Mouse (Mus musculus): ENCODE results near the gene Prkn. TPM values are rescaled to one million over a fixed set of nuclear protein-coding genes. Genes with fewer than 3 reads are reported as not detected.

Prkn gene
- total RNA-seq, 2 experiments from 2014 or later, result 12.7 to 15.9 TPM

- no peak for DNase-seq
Observed at GRCm38 (mm10) chr17:12099415-12099814, 1259.2 kb downstream of the Prkn start.

DNA sequence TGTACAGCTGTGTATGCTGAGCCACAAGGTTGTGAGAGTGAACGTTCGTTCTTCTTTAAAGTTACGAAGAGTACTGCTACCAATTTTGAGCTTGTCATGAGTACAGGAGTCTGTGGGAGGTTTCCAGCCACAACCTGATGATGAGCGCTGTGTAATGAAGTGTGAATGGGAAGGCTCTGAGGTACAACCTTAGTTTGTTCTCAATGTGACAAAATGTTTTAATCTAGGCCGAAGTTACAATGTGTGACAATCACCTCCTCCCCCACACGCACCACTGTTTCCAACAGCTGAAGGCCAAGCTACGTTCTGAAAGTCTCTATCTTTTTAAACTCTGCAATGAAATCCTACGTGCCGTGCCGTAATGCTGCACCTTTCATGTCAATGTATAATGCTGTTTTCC lies 1262.1 kb downstream of the Prkn start:
- no peak for DNase-seq

DNA sequence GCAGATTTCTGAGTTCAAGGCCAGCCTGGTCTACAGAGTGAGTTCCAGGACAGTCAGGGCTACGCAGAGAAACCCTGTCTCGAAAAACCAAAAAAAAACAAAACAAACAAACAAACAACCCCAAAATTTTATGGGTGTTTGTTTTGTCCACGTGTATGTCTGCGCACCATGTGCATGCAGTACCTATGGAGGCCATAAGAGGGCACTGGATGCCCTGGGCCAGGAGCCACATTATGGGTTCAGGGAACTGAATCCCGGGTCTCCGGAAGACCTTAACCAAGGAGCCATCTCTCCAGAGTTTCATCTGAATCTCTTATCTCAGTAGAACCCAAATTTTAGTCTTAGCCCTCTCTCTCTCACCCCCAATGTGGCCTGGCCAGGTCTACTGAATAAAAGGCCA lies 1263.6 kb downstream of the Prkn start:
- no peak for DNase-seq

- DNase-seq, result no peak
Observed at GRCm38 (mm10) chr17:12104245-12104644, 1264.1 kb downstream of the Prkn start.

- DNase-seq, result no peak
Observed at GRCm38 (mm10) chr17:12104690-12105089, 1264.5 kb downstream of the Prkn start.

- no peak for DNase-seq
Observed at GRCm38 (mm10) chr17:12106255-12106654, 1266.1 kb downstream of the Prkn start.

Other genes with a start within 250 kb of the Prkn start
- gene Pacrg, start 73 bp upstream of the Prkn start, total RNA-seq (2021), result 1 to 10 TPM; 1.9 to 2.1 TPM

Data from gastrocnemius, postnatal 10 days (tissue).